Mouse (Mus musculus) liver, embryonic 15.5 days (tissue): ENCODE data around the gene Naa15. TPM values are rescaled to one million over a fixed set of nuclear protein-coding genes. Genes with fewer than 3 reads are reported as not detected.

Experiments used
- ATAC-seq: fragments of 200-750 bp; cut with Nextera tagmentation; 2 replicates; pipeline ENCODE4 v1.8.0; 2017; ENCODE audit warnings: moderate number of reproducible peaks, mild to moderate bottlenecking, moderate library complexity; ENCODE audit not compliant: insufficient read depth
- H3K27ac ChIP-seq: fragments of 300-500 bp; sonication (generic); replicated peaks from 2 replicates; pipeline ENCODE4 v1.5.1; 2015; ENCODE audit warnings: mild to moderate bottlenecking, inconsistent platforms
- H3K27me3 ChIP-seq: fragments of 300-500 bp; sonication (generic); 2 replicates; pipeline ENCODE4 v1.6.1; 2015; ENCODE audit warnings: mild to moderate bottlenecking, inconsistent platforms
- H3K36me3 ChIP-seq: fragments of 300-500 bp; sonication (generic); replicated peaks from 2 replicates; pipeline ENCODE4 v1.6.1; 2015; ENCODE audit warnings: moderate library complexity, mild to moderate bottlenecking, inconsistent platforms
- H3K4me1 ChIP-seq: fragments of 300-500 bp; sonication (generic); replicated peaks from 2 replicates; pipeline ENCODE4 v1.6.1; 2015; ENCODE audit warnings: inconsistent platforms
- H3K4me2 ChIP-seq: fragments of 300-500 bp; sonication (generic); 2 replicates; pipeline ENCODE4 v1.6.1; 2015; ENCODE audit warnings: moderate library complexity, mild to moderate bottlenecking, inconsistent platforms
- H3K4me3 ChIP-seq: fragments of 300-500 bp; sonication (generic); replicated peaks from 2 replicates; pipeline ENCODE4 v1.5.1; 2015; ENCODE audit warnings: mild to moderate bottlenecking, inconsistent platforms
- H3K9ac ChIP-seq: fragments of 300-500 bp; sonication (generic); 2 replicates; pipeline ENCODE4 v1.6.1; 2015; ENCODE audit warnings: moderate library complexity, mild to moderate bottlenecking, inconsistent platforms
- H3K9me3 ChIP-seq: fragments of 300-500 bp; sonication (generic); replicated peaks from 2 replicates; pipeline ENCODE4 v1.6.1; 2016; ENCODE audit warnings: inconsistent platforms
- WGBS: fragments of 180-500 bp; shearing (Covaris S2); methylation state at CpG from one replicate; pipeline ENCODE4 v1.1.7; 2015; ENCODE audit warnings: mixed read lengths; ENCODE audit not compliant: insufficient replicate concordance; 5-methylcytosine and 5-hydroxymethylcytosine counted together
- polyA plus RNA-seq: library from polyadenylated mRNA; unstranded; fragments of >200 nt; fragmentation: Nextera tagmentation; extraction: Ambion mirVana; gene quantifications from 2 replicates; pipeline ENCODE4 v1.2.1, GENCODE M21; 2015

Gene Naa15
- polyA plus RNA-seq, 1 experiment from 2014 or later = 22.3 TPM

GRCm38 (mm10) chr3:51490088-51490753 is 75.3 kb downstream of the Naa15 start:
- ATAC-seq = no peak
- Histone ChIP-seq H3K27me3 (no peaks in the 10 kb centered on the region), H3K9ac (no peak overlapping the region), H3K27ac (no peak overlapping the region), H3K4me2 (no peak overlapping the region), H3K36me3 (peaks cover 11% of the 10 kb centered on the region), H3K4me1 (peaks cover 8% of the 10 kb centered on the region), H3K9me3 (no peaks in the 10 kb centered on the region), H3K4me3 (no peak overlapping the region)
- WGBS = 69% methylated on average over 7 of the region's 7 CpGs

DNA sequence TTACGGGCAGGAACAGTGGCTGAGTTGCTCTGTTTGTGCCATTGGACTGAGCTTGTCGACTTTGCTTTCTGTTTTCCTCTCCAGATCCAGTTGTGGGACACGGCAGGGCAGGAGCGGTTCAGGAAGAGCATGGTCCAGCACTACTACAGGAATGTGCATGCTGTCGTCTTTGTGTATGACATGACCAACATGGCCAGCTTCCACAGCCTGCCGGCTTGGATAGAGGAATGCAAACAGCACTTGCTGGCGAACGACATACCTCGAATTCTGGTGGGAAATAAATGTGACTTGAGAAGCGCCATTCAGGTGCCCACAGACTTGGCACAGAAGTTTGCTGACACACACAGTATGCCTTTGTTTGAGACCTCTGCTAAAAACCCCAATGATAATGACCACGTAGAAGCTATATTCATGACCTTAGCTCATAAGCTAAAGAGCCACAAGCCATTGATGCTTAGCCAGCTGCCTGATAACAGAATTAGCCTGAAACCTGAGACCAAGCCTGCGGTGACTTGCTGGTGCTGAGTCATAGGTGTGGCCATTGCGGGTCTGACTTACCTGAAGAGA is 78.4 kb downstream of the Naa15 start:
- Histone ChIP-seq H3K27me3 (no peaks in the 10 kb centered on the region), H3K4me1 (no peaks in the 10 kb centered on the region), H3K27ac (no peak overlapping the region), H3K9me3 (no peaks in the 10 kb centered on the region), H3K4me2 (no peak overlapping the region), H3K4me3 (no peak overlapping the region), H3K9ac (no peak overlapping the region), H3K36me3 (peaks cover 11% of the 10 kb centered on the region)
- 79% methylated on average over 13 of the region's 13 CpGs for WGBS
- no peak for ATAC-seq

GRCm38 (mm10) chr3:51494466-51494865 is 79.5 kb downstream of the Naa15 start:
- Histone ChIP-seq H3K9ac (no peak overlapping the region), H3K4me1 (no peaks in the 10 kb centered on the region), H3K27ac (no peak overlapping the region), H3K4me2 (no peak overlapping the region), H3K9me3 (no peaks in the 10 kb centered on the region), H3K27me3 (no peaks in the 10 kb centered on the region), H3K4me3 (no peak overlapping the region), H3K36me3 (peaks cover 11% of the 10 kb centered on the region)
- ATAC-seq = no peak
- 77% methylated on average over 2 of the region's 2 CpGs for WGBS

DNA sequence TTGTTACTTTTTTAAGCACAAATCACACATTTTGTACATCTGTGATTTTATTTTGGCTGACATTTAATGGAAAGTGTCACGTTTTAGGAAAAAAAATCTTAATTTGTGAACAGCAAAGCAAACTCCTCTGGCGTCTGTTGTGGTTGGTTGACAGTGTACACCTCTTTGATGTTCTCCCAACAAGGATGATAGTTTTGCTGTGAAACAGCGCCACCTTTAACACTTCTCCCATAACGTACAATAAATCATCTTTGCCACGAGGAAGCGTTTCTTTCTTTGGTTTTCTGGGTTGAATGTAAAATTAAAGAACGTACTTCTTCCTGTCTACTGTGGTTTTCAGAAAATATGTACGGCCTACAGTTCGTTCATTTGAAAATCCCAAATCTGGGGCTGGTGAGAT is 80.7 kb downstream of the Naa15 start:
- H3K9me3 ChIP-seq = no peaks in the 10 kb centered on the region
- H3K27ac ChIP-seq = no peak overlapping the region
- no peaks in the 10 kb centered on the region for H3K27me3 ChIP-seq
- no peak overlapping the region for H3K4me2 ChIP-seq
- ATAC-seq = no peak
- H3K4me1 ChIP-seq = no peaks in the 10 kb centered on the region
- no peak overlapping the region for H3K9ac ChIP-seq
- no peak overlapping the region for H3K4me3 ChIP-seq
- H3K36me3 ChIP-seq = peaks cover 11% of the 10 kb centered on the region
- 71% methylated on average over 9 of the region's 9 CpGs for WGBS

- H3K4me2 ChIP-seq = no peak overlapping the region
- H3K4me3 ChIP-seq = no peak overlapping the region
- H3K9me3 ChIP-seq = no peaks in the 10 kb centered on the region
- no peak overlapping the region for H3K27ac ChIP-seq
- WGBS = 70% methylated on average over 1 of the region's 1 CpGs
- H3K4me1 ChIP-seq = no peaks in the 10 kb centered on the region
- ATAC-seq = no peak
- H3K36me3 ChIP-seq = peaks cover 11% of the 10 kb centered on the region
- H3K9ac ChIP-seq = no peak overlapping the region
- no peaks in the 10 kb centered on the region for H3K27me3 ChIP-seq
Measured at GRCm38 (mm10) chr3:51497978-51498377, 83.0 kb downstream of the Naa15 start.

DNA sequence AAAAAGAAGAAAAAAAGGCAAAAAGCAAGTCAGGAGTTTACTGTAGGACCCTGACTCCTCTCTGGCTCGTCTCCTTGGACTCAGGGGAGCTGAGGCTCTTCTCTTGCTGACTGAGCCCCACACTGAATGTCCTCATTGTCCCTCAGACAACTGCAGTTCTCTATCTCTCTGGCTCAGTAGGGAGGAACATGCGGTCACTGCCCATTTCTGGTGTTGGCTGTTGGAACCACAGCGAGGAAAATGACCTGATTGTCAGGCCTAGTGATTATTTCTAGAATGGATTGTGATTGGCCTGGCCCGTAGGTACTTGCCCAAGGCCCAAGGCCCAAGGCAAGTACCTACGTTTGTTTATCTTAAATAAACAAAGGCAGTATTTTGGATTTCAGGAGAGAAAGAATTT is 83.7 kb downstream of the Naa15 start:
- H3K27me3 ChIP-seq = no peaks in the 10 kb centered on the region
- H3K4me1 ChIP-seq = no peaks in the 10 kb centered on the region
- H3K27ac ChIP-seq = no peak overlapping the region
- H3K36me3 ChIP-seq = peaks cover 6% of the 10 kb centered on the region
- ATAC-seq = no peak
- no peak overlapping the region for H3K4me2 ChIP-seq
- no peaks in the 10 kb centered on the region for H3K9me3 ChIP-seq
- 59% methylated on average over 5 of the region's 5 CpGs for WGBS
- H3K4me3 ChIP-seq = no peak overlapping the region
- H3K9ac ChIP-seq = no peak overlapping the region

- H3K4me1 ChIP-seq = no peaks in the 10 kb centered on the region
- no peak overlapping the region for H3K4me2 ChIP-seq
- H3K4me3 ChIP-seq = no peak overlapping the region
- no peak for ATAC-seq
- WGBS = 60% methylated on average over 4 of the region's 4 CpGs
- no peaks in the 10 kb centered on the region for H3K27me3 ChIP-seq
- H3K27ac ChIP-seq = no peak overlapping the region
- no peaks in the 10 kb centered on the region for H3K36me3 ChIP-seq
- no peak overlapping the region for H3K9ac ChIP-seq
- H3K9me3 ChIP-seq = no peaks in the 10 kb centered on the region
Measured at GRCm38 (mm10) chr3:51499876-51500275, 84.9 kb downstream of the Naa15 start.

GRCm38 (mm10) chr3:51504385-51504952 is 89.5 kb downstream of the Naa15 start:
- Histone ChIP-seq H3K9me3 (no peaks in the 10 kb centered on the region), H3K27ac (no peak overlapping the region), H3K27me3 (no peaks in the 10 kb centered on the region), H3K4me1 (no peaks in the 10 kb centered on the region), H3K4me3 (no peak overlapping the region), H3K9ac (no peak overlapping the region), H3K4me2 (no peak overlapping the region), H3K36me3 (no peaks in the 10 kb centered on the region)
- no peak for ATAC-seq
- 67% methylated on average over 11 of the region's 11 CpGs for WGBS

DNA sequence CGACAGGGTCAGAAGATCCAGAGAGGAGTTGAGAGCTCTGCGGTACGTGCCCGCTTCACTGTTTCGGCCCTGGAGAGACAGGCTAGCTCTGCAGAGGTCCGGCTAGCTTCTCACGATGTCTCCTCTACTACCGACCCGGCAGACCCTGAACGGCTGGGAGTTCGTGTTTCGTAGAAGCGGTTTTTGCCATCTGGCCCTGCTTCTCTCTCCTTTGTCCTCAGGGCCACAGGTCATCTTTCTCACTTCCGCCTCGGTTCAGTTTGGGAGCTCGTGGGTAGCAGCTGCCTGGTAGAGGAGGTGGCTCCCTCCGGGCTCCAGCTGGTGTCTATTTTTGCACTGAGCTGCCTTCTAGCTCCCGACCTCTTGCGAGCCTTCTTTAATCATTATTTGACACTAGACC is 90.5 kb downstream of the Naa15 start:
- Histone ChIP-seq H3K27ac (no peak overlapping the region), H3K9ac (no peak overlapping the region), H3K4me3 (no peak overlapping the region), H3K9me3 (no peaks in the 10 kb centered on the region), H3K27me3 (no peaks in the 10 kb centered on the region), H3K36me3 (no peaks in the 10 kb centered on the region), H3K4me1 (no peaks in the 10 kb centered on the region), H3K4me2 (no peak overlapping the region)
- no peak for ATAC-seq
- 78% methylated on average over 19 of the region's 19 CpGs for WGBS

GRCm38 (mm10) chr3:51510903-51511302 is 96.0 kb downstream of the Naa15 start:
- H3K4me1 ChIP-seq = peaks cover 8% of the 10 kb centered on the region; the same call in 1 of the 2 replicates
- H3K9me3 ChIP-seq = no peaks in the 10 kb centered on the region
- peak overlapping the region; percentile 54 for H3K4me2 ChIP-seq
- peak overlapping the region; percentile 32 for H3K4me3 ChIP-seq
- no peaks in the 10 kb centered on the region for H3K27me3 ChIP-seq
- H3K36me3 ChIP-seq = no peaks in the 10 kb centered on the region
- no peak for ATAC-seq
- no peak overlapping the region for H3K27ac ChIP-seq
- no peak overlapping the region for H3K9ac ChIP-seq
- WGBS = 16% methylated on average over 8 of the region's 8 CpGs

GRCm38 (mm10) chr3:51511983-51512382 is 97.0 kb downstream of the Naa15 start:
- 78% methylated on average over 5 of the region's 5 CpGs for WGBS
- no peak overlapping the region for H3K27ac ChIP-seq

More at GRCm38 (mm10) chr3:51511983-51512382, 97.0 kb downstream of the Naa15 start:
- H3K9me3 ChIP-seq = no peaks in the 10 kb centered on the region
- no peak overlapping the region for H3K4me3 ChIP-seq
- no peaks in the 10 kb centered on the region for H3K27me3 ChIP-seq
- H3K4me2 ChIP-seq = no peak overlapping the region
- no peak overlapping the region for H3K9ac ChIP-seq
- H3K36me3 ChIP-seq = no peaks in the 10 kb centered on the region
- H3K4me1 ChIP-seq = peaks cover 10% of the 10 kb centered on the region
- ATAC-seq = no peak
